Mouse (Mus musculus) ES-E14 (cell line): ENCODE results near the gene Emb.

ENCODE experiments used
- CHD2 ChIP-seq: IDR thresholded peaks from 2 replicates; pipeline ENCODE4 v1.6.1; 2014; ENCODE audit warnings: mild to moderate bottlenecking, low read depth, low read length, inconsistent platforms
- HCFC1 ChIP-seq: IDR thresholded peaks from 2 replicates; pipeline ENCODE4 v1.6.1; 2012; ENCODE audit warnings: low read length, inconsistent platforms, borderline replicate concordance; ENCODE audit not compliant: insufficient read depth
- ZNF384 ChIP-seq: IDR thresholded peaks from 2 replicates; pipeline ENCODE4 v1.6.1; 2012; ENCODE audit warnings: low read depth, low read length, inconsistent platforms

GRCm38 (mm10) chr13:117289494-117290270 is 81.3 kb downstream of the Emb start:
- no peak for TF ChIP-seq CHD2
- TF ChIP-seq ZNF384 = no peak
- TF ChIP-seq HCFC1 = no peak
